Mouse (Mus musculus): ENCODE results near the gene Mrps23.

Mrps23 gene

GRCm38 (mm10) chr11:88207697-88208096 is 3.5 kb downstream of the Mrps23 start:
- DNase-seq (ENCODE audit: low read depth in 2 of 2, low spot score in 2 of 2), result no peak

DNA sequence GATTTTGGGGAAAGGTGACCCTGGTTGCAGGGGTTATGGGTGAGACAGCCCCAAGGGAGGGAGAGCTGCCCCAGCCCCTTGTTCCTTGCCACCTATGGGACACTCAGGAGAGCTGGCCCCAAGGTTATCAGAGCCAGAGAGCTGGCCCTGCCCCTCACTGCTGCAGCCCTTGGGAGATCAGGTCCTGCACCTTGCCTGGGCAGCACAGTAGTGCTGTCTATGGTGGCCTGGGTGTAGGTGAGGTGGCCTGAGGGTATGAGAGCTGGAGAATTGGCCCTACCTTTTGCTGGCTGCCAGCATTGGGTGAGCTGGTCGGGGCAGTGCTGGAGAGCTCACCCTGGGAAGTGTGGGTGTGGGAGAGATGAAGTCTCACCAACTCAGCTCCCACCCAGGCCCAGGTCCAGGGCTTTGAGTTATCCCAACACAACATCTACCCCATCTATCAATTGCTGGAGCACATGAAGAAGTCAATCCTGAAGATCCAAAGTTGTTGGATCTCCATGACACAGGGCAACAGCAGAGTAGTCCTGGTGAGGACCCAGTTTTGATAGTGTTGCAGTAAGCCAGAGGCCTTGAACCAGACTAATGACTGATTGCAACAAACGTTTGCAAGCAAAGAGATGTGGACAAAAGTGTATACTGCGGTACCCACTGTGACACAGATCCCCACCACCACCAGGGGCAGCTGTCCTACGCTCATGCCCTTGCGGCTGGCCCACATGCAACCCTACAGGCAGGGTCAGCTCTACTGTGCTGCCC is 7.8 kb downstream of the Mrps23 start:
- no peak for DNase-seq (ENCODE audit: low read depth in 2 of 2, low spot score in 2 of 2)

GRCm38 (mm10) chr11:88213757-88214156 is 9.6 kb downstream of the Mrps23 start:
- no peak for DNase-seq (ENCODE audit: low read depth in 2 of 2, low spot score in 2 of 2)

DNA sequence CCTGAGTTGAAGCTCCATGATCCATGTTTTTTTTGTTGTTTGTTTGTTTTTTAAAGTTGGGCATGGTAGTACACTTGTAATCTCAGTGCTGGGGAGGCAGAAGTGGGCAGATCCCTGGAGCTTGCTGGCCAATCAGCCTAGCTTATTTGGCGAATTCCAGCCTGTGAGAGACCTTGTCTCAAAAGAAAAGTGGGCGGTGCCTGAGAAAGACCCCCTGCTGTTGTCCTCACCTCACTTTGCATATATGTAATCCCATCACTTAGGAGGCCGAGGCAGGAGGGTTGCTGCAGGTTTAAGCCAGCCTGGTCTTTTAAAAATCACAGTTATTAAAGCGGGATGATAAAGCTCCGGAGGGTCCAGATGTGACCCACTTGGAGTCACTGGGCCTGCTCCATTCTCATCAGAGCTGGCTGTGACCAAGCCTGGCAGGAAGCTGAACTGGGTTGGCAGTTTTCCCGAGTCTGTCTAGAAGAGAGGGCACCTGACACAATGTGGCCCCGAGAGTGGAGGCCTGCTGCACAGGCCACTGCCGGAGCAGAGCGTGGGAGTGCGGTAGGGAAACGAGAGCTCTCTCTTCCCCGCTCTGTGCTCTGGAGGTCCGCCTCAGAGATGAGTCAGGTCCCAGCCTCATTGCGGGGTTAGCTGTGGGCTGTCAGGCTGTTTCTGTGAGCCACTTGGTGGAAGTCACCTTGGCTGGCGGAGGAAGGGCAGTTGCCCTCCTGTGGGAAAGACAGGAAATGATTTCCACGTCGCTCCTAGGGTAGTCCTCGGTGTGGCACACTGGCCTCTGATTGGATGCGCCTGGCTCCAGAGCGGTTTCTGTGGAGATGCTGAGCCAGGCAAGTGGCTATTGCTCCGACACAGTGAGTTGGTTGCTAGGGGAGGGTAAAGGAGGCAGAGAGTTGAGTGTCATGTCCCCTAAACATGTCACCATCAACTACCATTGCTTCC is 11.0 kb downstream of the Mrps23 start:
- DNase-seq (ENCODE audit: low read depth in 2 of 2, low spot score in 2 of 2), result no peak

DNA sequence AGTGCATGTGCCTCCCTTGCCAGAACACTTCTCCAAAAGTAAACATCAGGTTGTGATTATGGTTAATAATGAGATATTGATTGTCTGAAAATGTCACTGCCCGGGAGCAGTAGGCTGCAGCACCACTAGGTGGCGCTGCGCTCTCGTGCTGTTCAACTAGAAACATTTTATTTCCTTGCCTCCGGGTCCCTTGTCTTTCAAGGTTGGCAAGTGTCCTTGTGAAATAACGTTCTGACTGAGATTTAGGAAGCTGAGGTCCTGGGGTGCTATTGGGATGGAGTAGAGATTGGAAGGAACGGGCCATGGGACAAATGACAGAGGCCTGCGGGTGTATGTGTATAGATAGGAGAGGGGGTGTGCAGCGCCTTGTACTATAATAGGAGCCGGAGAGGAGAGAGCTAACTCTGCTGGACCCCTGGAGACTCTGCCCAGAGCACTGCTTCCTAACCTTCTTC is 12.1 kb downstream of the Mrps23 start:
- DNase-seq (ENCODE audit: low read depth in 2 of 2, low spot score in 2 of 2), result peak; percentile 51 to 55

DNA sequence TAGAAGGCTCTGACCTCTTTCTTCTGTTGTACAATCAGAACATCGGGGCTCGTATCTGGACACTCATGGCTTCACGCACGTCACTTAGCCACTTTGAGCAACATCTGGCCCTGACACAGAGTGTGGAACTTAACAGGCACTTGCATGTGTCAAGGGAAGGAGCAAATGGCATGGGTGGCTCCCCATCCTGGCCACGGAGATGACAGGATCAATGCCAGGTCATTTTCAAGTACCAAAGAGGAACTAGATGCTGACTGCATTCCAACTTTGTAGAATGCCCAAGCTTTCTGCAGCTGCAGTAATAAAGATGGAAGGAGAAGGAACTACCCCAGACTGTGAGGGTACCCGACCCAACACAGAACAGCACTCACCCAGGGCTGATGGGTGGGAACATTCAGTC is 14.0 kb downstream of the Mrps23 start:
- no peak for DNase-seq (ENCODE audit: low read depth in 2 of 2, low spot score in 2 of 2)

DNA sequence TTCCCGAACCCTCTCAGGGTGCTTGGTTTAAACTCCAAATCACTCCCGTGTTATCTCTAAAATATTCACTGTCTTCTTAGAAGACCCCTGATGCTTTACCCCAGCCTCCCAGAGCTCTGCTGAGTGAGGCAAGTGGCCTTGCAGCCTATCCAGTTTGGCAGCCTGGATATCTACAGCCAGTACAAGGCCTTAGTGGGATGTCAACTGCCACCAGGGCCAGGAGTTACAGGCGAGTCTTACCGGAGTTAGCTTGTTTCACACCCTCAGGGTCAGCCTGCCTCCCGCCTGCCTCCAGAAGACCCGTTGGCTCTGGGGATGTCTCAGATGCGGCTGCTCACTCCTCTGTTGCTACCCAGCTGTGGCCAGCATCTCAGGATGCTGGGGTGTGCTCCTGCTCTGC is 14.4 kb downstream of the Mrps23 start:
- DNase-seq (ENCODE audit: low read depth in 2 of 2, low spot score in 2 of 2), result no peak

DNA sequence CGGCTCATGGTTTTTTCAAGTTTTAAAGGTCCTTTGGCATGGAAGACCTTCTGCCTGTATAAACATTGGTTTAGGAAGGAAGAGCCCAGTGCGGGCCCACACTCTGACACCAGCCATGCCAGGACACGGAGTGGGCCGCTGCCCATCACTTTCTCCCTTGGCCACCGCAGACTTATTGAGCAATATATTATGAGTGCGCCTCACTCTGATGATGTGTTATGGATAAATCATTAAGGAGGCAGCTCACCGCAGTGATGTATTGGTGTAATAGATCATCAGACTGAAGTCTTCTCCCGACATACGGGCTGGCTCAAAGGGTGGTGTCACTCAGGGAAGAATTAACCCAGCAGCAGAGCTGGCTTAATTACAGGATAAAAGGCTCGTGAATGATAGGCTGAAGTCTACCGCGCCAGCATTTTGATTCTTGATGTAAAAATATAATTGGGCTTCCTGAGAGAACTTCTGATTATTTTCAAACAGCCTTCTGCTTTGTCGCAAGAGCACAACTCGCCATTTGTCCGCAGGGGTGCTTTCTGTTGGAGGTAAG is 17.8 kb downstream of the Mrps23 start:
- DNase-seq (ENCODE audit: low read depth in 2 of 2, low spot score in 2 of 2), result no peak

- DNase-seq (ENCODE audit: low read depth in 2 of 2, low spot score in 2 of 2), result no peak
Measured at GRCm38 (mm10) chr11:88227001-88227957, 23.1 kb downstream of the Mrps23 start.

- no peak for DNase-seq (ENCODE audit: low read depth in 2 of 2, low spot score in 2 of 2)
Measured at GRCm38 (mm10) chr11:88231213-88231790, 27.1 kb downstream of the Mrps23 start.

- DNase-seq (ENCODE audit: low read depth in 2 of 2, low spot score in 2 of 2), result no peak
Measured at GRCm38 (mm10) chr11:88233528-88234427, 29.6 kb downstream of the Mrps23 start.

- no peak for DNase-seq (ENCODE audit: low read depth in 2 of 2, low spot score in 2 of 2)
Measured at GRCm38 (mm10) chr11:88234789-88235188, 30.6 kb downstream of the Mrps23 start.

- no peak for DNase-seq (ENCODE audit: low read depth in 2 of 2, low spot score in 2 of 2)
Measured at GRCm38 (mm10) chr11:88235221-88236203, 31.3 kb downstream of the Mrps23 start.

GRCm38 (mm10) chr11:88240275-88240674 is 36.1 kb downstream of the Mrps23 start:
- no peak for DNase-seq (ENCODE audit: low read depth in 2 of 2, low spot score in 2 of 2)

- no peak for DNase-seq (ENCODE audit: low read depth in 2 of 2, low spot score in 2 of 2)
Measured at GRCm38 (mm10) chr11:88240736-88241353, 36.7 kb downstream of the Mrps23 start.

DNA sequence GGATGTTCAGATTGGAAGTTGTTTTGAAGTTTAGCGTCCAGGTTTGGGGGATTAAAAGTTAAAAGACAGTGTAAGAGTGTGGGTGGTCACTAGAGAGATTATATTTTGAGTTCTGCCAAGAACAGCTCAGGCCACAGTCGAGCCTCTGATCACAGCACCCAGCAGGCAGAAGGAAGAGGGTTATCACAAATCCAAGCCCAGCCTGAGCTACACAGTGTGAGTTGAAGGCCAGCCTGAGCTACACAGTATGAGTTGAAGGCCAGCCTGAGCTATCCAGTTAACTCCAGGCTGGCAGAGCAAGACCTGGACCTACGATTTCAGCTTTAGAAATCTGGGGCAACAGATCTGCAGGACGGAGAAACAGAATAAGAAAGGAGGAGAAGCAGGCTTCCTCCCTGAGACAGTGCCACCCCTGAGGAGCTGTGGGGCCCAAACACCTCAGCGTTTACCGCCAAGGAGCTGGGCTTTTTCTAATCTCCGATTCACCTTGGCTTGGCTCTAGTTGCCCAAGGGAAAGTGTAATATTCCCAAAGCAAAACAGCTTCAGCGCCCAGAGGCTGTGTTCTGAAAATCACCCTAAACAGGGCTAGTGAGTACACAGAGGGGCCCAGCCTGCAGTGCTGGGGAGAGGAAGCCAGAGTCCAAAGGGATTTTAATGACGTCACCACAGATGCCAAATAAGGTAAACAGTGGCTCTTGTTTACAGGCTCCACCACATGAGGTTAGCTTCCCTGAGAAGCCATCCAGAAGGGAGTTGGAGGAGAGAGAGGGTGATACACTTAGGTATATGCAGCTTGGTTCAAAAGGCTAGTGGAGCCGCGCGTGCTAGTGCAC is 37.5 kb downstream of the Mrps23 start:
- DNase-seq (ENCODE audit: low read depth in 2 of 2, low spot score in 2 of 2), result no peak
